ENCODE assay signal across 8 mouse cellular contexts in the genomic region with DNA sequence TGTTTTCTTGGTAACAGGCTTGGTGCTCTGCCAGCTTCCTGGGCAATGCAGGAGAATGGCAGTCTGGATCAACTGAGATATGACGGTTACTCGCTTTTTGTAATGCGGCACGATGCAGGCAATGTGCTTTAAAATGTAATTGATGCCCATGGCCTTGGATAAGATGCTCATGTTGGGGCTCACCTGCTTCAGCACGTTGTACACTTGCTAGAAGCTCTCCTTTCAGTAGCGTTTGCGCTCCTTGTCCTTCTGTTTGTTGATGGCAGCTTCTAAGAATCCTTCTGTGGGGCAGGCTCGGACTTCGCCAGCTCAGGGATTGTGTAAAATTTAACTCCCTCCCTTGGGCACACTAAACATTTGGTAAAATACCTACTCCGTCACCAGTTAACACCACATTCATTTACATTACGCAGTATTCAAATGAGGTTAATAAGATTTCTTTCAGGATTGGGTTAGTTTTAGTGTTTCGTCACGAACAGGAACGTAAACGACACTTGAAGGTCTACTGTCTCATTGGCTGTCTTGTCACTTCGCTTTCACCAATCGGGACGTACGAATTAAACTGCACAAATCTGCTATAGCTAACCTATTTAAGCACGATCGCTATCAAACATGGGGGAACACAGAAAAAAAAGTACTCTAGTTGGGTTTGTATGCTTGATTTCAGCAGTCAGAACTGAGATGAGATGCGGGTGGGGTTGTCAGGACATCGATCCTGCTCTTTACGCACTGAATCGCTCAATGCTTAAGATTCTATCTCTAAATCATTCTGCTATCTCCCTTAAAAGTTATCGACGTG. TPM values are rescaled to one million over a fixed set of nuclear protein-coding genes. Genes with fewer than 3 reads are reported as not detected.
DNase-seq lines count a peak whose midpoint lies in the region; ATAC-seq and TF ChIP-seq lines count a peak whose summit lies in the region.

TSS of gene Hist1h2be (minus strand) at position 392 of the 799 bp plus-strand sequence.

- 0% methylated on average over 27 of the region's 27 CpGs for WGBS in hindbrain, embryonic 16.5 days

- H3K9ac ChIP-seq in hindbrain, embryonic 16.5 days (ENCODE audit: low read depth, low read length) = peak within 1 kb of the TSS; percentile 74

- H3K4me2 ChIP-seq in hindbrain, embryonic 16.5 days (ENCODE audit: low read length) = peak within 1 kb of the TSS; percentile 98

- peak within 1 kb of the TSS; percentile 95 for H3K27ac ChIP-seq in cortical plate, adult 2 months (ENCODE audit: insufficient read depth, low read length)
- H3K27ac ChIP-seq in gastrocnemius, adult 2 months = peak within 1 kb of the TSS; percentile 92
- peak within 1 kb of the TSS; percentile 95 for H3K27ac ChIP-seq in hindbrain, embryonic 16.5 days (ENCODE audit: low read depth, low read length)

- no peak for TF ChIP-seq CTCF in cortical plate, adult 2 months (IDR thresholded peaks at IDR 0.05; ENCODE audit: extremely low read depth, insufficient read depth, low read length)
- no peak for TF ChIP-seq CTCF in gastrocnemius, adult 2 months (IDR thresholded peaks at IDR 0.05)

- DNase-seq in adipocyte (ENCODE audit: low spot score) = peak; percentile 93
- DNase-seq in gastrocnemius, adult 2 months = peak; percentile 62
- DNase-seq in left cerebral cortex, adult 11 months (ENCODE audit: low spot score) = peak; percentile 78
- peak; percentile 91 for DNase-seq in lung, postnatal 36 days
- peak; percentile 84 for DNase-seq in retina, embryonic 14.5 days (ENCODE audit: low spot score)
- DNase-seq in thymus, postnatal 36 days = peak; percentile 50 to 61

- H3K27me3 ChIP-seq in hindbrain, embryonic 16.5 days (replicated peaks; ENCODE audit: control insufficient read depth, insufficient read depth, low read length) = no peaks in the 10 kb centered on the region

- intact Hi-C loops in gastrocnemius, adult 2 months (cut with DNase I) = loop anchor here (5.0 kb wide), 5 partner anchors 39 to 1579 kb away; partner anchors contain the start of genes Hist1h1a, Hist1h1t, Hist1h2ac and Hist1h2ag

- peak; percentile 93 for ATAC-seq in hindbrain, embryonic 16.5 days

- H3K9me3 ChIP-seq in hindbrain, embryonic 16.5 days (ENCODE audit: control insufficient read depth, low read length) = no peaks in the 10 kb centered on the region

- peak; percentile 26 for TF ChIP-seq POLR2A in cortical plate, adult 2 months (IDR thresholded peaks at IDR 0.05; ENCODE audit: extremely low read depth, insufficient read depth, low read length)

- H3K4me1 ChIP-seq in cortical plate, adult 2 months (ENCODE audit: control insufficient read depth, insufficient read depth, low read length) = peaks cover 2% of the 10 kb centered on the region
- H3K4me1 ChIP-seq in hindbrain, embryonic 16.5 days (ENCODE audit: control insufficient read depth, insufficient read depth, low read depth, low read length) = peaks cover 8% of the 10 kb centered on the region

- no peaks in the 10 kb centered on the region for H3K36me3 ChIP-seq in hindbrain, embryonic 16.5 days (ENCODE audit: control insufficient read depth, insufficient read depth, low read length)

- H3K4me3 ChIP-seq in cortical plate, adult 2 months (ENCODE audit: insufficient read depth, low read length) = peak within 1 kb of the TSS; percentile 54
- peak within 1 kb of the TSS; percentile 89 for H3K4me3 ChIP-seq in gastrocnemius, adult 2 months
- H3K4me3 ChIP-seq in hindbrain, embryonic 16.5 days (ENCODE audit: low read length) = peak within 1 kb of the TSS; percentile 61

RNA-seq across cellular contexts. Expression of gene Hist1h2be, which starts in this region (rescaled TPM):
- 4.2 and 4.6 TPM in 2 replicates for polyA plus RNA-seq in cortical plate, adult 2 months (2012; rRNA removed)
- 10 to 100 TPM; 10.8 to 17.5 TPM for total RNA-seq in gastrocnemius, adult 2 months (2021)
- polyA plus RNA-seq in hindbrain, embryonic 16.5 days (2015; fragmentation: Nextera tagmentation; extraction: Ambion mirVana) = 1.0 and 1.1 TPM in 2 replicates

Comparison
In these comparisons a context has a peak if more than half of its experiments do, and no peak if none do; other contexts are left out.
1. Peak in every context shown above with its lines: DNase-seq, ATAC-seq, H3K4me3 ChIP-seq and H3K27ac ChIP-seq.